Mouse (Mus musculus): ENCODE data around the gene Ehd1. TPM values are rescaled to one million over a fixed set of nuclear protein-coding genes. Genes with fewer than 3 reads are reported as not detected.
"Not testable (repeated sequence)": the region's sequence is repeated elsewhere in the genome, so short reads cannot be mapped to it uniquely, and the experiment has no call there.

Ehd1 gene
- total RNA-seq, 4 experiments from 2014 or later = 24.1 to 29.2 (median 26.5) TPM

DNA sequence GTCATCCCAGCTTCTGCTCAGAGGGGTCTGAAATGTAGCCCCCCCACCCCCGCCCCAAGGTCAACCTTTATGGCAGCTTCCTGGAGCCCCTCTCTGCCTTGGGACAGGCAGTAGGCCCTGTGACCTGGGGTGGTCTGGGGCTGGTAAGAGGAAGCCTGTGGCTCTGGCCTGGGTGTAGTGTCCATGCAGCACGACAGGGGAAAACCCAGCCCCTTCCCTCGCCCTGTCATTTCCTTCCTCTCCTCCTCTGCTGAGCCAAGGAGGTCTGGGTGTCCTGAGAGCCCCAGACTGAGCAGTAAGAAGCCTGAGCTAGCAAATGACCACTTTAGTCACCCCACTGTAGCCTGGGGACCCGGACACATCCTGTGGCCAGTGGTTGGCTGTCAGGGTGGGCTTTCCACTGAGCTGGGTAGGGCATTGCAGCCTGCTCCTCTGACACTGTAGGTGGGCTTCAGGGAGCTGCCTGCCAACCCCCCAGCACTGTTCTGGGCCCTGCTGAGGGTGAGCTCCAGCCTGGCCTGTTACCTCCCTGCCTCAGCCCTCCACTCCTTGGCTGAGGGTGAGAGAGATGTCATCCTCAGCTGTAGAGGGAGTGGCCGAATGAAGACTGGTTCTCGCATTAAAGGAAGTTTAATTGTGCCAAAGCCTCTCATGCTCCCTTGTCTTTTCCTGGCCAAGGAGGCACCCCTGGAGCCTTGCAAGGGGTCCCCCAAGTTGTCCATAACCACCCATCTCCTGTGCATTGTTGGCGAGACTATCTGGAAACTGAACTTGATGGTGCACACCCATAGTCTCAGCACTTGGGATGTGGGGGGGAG lies 23.1 kb downstream of the Ehd1 start:
- no peak for DNase-seq (ENCODE audit: low spot score in 2 of 2)

DNA sequence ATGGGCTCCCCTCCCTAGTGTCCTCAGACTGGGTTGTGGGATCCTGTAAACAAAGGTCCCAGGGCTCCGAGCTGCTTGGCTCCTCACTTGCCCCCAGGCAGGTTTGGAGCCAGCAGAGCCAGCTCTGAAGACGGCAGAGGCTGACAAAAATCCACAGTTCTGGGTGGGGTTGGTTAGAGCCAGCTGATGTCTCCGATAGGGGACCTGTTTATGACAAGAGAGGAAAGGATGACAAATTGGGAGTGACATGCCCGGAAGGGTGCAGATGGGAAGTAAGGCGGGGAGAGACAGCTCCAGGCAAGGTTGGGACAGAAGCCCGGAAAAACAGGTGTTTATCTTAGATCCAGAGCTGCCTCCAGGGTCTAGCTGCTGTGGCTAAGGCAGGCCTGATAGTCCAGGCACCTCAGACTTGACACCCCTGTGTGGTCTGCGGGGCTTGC lies 23.9 kb downstream of the Ehd1 start:
- DNase-seq (ENCODE audit: low spot score in 2 of 2) = no peak

DNA sequence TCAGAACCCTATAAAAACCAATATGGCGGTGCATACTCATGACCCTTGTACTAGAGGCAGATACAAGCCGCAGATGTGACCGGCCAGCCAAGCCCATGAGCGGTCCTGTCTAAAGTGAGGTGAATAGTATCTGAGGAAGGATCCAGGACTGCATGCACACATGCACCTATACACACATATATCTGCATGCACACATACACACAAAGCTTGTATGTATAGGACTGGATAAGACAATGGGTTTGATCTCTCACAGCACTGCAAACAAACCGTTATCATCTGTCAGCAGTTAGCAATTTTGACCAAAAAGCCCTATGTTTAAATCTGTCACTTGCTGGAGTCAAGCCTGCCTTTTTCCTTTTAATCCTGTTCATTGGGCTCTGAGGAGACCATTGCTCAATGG lies 25.6 kb downstream of the Ehd1 start:
- no peak for DNase-seq (ENCODE audit: low spot score in 2 of 2)

DNA sequence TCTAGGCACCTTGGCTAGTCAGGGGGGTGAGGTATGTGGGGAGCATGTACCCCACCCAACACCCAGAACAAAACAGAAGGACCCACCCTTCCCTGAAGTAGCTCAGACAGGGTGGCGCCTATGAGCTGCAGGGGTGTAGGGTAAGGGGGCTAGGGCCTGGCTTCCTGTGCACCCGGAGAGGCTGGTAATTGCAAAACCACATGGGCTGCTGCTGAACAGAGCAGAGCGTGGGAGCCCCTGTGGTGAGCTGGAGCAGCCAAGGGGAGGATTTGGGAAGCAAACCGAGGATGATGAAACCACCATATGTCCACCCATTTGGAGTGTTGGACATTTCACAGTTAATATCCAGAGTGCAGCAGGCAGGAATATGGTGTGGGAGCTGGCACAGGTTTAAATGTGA lies 26.0 kb downstream of the Ehd1 start:
- DNase-seq (ENCODE audit: low spot score in 2 of 2) = peak in 1 of 2 experiments; percentile 46

DNA sequence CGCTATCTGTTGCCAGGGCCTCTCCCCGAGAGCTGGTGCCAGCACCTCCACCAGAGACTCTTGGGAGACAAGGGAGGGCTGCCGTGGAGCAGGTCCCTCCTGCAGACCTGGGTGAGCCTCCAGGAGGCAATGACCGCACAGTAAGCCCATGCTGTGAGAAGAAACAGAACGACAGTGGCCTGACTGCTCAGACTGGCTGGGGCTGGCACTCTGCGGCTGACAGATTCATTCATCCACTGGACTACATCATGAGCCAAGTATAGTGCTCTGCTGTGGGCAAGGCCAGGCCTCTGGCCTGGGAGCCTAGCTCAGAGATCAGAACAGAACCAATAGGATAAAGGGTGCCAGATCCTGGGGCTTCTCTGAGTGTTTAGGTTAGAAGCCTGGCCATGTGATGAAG lies 27.3 kb downstream of the Ehd1 start:
- DNase-seq (ENCODE audit: low spot score in 2 of 2) = no peak

DNA sequence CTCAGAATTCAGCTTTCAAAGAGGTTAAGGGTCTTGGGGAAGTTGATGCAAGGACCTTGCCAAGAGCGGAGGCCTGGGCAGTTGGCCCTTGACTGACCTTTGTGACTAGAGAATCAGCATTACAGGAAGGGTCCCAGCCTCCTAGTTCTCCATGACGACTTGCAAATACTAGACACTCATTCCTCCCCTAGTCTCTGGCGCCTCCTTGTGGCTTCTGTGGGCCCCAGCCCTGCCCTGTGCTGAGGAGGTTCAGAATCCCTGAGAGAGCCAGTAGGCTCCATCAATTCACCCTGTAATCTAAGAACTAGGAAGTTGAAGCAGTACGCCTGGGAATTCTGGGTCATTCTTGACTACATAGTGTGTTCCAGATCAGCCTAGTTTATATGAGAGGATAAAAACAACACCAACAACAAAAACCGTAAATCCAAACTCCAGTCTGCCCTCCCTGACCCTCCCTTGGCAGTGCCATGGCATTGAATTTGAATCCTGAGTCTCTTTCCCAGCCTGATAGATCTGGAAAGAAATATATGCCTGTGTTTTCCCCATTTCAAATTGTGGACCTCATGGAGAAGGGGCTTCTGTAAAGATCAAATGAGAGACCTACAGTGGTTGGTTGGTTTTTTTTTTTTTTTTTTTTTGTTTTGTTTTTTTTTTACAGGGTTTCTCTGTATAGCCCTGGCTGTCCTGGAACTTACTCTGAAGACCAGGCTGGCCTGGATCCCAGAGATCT lies 28.4 kb downstream of the Ehd1 start:
- peak; percentile 82 to 85 for DNase-seq (ENCODE audit: low spot score in 2 of 2)

DNA sequence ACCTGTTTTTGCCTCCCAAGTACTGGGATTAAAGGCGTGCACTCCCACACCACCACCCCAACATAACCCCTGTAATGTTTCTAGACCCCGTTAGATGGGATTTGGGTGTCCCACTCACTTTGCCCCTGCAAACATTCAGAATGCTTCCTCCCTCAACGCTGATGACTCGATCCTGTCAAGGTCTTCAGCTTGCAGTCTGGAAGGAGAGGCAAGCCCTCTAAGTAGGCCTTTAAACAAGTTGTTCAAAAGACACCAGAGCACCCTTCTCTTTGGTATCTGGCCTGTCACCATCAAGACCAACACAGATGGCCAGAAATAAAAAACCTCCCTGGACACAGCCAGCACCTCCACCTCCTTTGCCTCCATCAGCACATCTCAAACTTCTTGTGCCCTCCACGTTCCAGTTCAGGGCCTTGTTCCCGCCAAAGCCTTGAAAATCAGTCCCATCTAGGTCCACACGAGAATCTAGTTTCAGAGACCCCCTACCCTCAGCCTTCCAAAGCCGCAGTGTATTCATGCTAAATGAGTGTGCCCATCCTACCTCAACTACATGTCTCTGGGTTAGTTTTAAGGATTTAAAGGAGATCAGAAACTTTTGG lies 29.1 kb downstream of the Ehd1 start:
- DNase-seq (ENCODE audit: low spot score in 2 of 2) = no peak

DNA sequence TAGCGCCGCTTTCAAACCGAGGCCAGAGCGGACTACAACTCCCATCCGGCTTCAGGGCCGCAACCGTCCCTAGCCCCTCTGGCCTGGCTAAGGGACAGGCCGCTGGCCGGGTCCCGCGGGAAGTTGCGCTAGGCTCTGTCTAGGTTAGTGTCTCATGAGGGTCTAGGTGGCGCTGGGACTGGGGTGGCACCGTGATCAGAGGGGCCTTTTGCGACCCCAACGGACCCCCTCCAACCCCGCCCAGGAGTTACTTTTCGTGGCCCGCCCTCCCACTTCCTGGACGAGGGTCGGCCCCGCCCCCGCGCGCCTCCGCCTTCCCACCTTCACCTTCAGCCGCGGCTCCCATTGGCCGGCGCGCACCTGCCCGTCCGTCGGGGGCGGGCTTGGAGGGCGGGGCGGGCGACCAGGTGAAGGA lies 29.6 kb downstream of the Ehd1 start, which contains the start of gene Cdc42bpg:
TSS of gene Cdc42bpg (plus strand) at position 320 of the 415 bp plus-strand sequence.
- DNase-seq (ENCODE audit: low spot score in 2 of 2) = peak; percentile 73 to 81

DNA sequence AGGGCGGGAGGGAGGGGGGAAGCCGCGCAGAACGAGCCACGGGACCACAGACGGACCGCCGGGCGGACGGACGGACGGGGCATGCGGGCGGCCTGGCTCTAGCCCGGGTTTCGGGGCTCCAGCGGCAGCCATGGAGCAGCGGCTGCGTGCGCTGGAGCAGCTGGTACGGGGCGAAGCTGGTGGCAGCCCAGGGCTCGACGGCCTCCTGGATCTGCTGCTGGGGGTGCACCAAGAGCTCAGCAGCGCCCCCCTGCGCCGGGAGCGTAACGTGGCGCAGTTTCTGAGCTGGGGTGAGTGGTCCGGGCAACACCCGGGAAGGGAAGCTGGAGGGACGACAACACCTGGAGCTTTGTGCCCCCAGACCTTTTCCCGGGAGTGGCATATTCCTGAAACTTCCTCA lies 30.1 kb downstream of the Ehd1 start:
- DNase-seq (ENCODE audit: low spot score in 2 of 2) = peak; percentile 61 to 70

DNA sequence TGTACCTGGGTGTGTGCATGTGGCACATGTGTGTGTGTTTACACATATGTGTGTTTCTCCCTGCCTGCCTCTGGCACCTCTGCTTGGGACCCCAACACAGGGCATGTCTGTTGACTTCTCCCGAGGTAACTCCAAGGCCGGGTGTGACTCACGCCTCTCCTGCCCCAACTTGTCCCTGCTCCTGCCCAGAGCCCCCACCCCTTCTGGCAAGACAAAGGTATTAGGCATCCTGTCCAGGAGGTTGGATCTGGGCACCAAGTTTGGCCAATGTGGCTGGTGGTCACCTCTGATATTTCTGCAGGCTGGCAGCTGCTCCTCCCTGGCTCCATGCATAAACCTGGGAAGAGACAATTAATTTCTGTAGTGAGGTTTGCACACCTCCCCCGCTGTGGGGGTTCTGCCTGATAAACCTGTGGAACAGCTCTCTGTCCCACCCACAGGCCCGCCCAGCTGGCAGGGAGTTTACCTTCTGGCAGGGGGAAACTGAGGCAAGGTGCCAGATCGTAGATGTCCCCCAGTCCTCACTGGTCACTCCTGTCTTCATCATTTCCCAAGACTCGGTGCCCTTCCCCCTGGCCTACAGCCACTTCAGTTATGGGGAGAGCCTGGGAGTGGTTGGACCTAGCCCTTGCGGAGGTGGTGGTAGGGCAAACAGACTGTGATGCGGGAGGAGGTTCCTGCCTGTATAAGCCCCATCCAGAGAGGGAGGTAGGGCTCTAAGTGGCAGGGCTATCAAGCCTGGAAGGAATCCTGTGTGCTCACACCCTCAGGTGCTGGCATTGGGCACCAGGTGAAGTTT lies 31.4 kb downstream of the Ehd1 start:
- DNase-seq (ENCODE audit: low spot score in 2 of 2) = no peak

DNA sequence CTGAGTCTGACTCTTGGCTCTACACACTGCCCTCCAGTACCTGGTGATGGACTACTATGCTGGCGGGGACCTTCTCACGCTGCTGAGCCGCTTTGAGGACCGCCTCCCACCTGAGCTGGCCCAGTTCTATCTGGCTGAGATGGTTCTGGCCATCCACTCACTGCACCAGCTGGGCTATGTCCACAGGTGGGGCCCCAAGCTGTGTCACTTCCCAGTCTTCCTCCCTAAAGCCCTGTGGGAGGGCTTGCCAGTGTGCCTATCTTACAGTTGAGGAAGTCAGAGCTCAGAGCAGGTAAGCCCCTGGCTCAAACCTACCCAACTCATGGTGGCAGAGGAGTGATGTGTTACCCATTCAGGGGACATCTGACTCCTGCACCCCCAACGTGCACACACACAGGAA lies 33.7 kb downstream of the Ehd1 start:
- DNase-seq (ENCODE audit: low spot score in 2 of 2) = no peak

DNA sequence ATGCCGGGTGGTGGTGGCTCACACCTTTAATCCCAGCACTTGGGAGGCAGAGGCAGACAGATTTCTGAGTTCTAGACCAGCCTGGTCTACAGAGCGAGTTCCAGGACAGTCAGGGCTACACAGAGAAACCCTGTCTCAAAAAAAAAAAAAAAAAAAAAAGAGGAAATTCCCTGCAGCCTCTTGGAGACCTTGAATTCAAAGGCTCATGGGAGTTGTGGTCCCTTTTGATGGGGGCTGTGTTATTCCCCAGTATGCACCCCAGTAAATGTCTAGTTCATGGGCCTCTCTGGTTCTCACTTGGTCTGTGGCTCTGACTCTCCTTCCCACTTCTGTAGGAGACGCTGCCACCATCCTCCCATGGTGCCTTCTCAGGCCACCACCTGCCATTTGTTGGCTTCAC lies 35.3 kb downstream of the Ehd1 start:
- not testable (repeated sequence) for DNase-seq (ENCODE audit: low spot score in 2 of 2)

DNA sequence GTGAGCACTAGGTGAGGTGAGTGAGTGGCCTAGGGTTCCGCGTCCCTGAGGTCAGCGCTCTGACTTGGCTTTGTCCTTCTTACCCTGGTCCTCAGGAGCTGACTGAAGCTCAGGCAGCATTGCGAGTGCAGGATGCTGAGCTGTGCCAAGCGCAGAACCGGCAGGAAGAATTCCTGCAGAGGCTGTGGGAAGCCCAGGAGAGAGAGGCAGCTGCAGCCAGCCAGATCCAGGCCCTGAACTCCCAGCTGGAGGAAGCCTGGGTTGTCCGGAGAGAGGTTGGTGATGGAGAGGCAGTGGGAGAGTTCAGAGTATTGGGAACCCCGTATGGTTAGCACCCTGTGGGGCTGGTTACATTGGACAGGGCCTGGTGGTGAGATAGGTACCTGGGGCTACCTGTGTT lies 37.3 kb downstream of the Ehd1 start:
- DNase-seq (ENCODE audit: low spot score in 2 of 2) = no peak

DNA sequence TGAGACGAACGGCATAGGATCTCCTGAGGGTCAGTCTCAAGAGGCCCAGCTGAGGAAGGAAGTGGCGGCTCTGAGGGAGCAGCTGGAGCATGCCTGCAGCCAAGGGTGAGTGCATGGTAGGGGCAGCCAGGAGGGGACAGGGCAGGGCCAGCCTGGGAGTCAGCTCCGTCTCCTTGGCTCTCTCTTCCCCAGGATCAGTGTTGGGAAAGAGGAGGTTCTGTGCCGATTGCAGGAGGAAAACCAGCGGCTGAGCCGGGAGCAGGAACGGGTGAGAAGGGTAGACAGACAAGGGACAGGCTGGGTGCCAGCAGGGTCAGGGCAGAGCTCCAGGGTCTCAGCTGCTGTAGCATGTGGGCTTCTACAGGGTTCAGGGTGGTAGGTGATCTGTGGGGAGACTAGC lies 38.0 kb downstream of the Ehd1 start:
- DNase-seq (ENCODE audit: low spot score in 2 of 2) = no peak

DNA sequence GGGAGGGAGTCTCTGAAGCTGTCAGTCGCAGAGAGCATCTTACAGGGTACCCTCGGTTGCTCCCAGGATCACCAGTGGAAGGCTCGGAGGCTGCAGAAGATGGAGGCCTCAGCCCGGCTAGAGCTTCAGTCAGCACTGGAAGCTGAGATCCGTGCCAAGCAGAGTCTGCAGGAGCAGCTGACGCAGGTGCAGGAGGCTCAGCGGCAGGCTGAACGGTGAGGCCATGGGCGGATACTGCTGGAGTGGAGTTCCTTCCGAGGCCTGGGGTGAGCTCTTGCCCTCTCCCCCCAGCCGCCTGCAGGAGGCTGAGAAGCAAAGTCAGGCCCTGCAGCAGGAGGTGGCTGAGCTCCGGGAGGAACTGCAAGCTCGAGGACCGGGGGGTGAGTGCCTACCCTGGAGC lies 39.0 kb downstream of the Ehd1 start:
- DNase-seq (ENCODE audit: low spot score in 2 of 2) = no peak

DNA sequence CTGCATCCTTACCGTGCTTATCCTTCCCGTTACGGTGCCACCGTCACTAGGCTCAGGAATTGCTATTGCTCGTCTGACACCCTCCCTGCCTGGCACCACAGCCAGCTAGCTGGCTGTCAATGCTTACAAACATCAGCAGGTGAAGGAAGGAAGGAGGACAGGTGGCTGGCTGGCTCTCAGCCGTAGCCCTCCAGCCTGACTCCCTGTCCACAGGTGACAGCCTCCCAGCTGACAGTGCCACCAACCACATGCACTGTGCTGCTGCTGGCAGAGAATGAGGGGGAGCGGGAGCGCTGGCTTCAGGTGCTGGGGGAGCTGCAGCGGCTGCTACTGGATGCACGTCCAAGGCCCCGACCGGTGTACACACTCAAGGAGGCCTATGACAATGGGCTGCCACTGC lies 41.6 kb downstream of the Ehd1 start:
- DNase-seq (ENCODE audit: low spot score in 2 of 2) = no peak

DNA sequence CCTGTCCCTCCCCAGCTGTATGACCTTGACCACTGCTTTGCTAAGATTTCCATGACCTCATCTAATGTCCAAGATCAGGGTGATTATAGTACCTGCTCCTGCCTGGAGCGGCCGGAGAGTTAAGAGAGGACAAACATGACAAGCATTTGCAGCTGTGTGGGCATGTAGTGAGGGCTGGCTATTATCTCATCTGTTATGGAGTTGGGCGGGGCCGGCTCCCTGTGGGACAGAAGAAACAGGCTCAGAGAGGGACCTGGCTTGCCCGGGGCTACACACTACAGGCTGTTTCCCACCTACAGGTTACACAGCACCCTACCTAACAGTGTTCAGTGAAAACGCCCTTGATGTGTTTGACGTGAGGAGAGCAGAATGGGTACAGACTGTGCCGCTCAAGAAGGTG lies 44.8 kb downstream of the Ehd1 start:
- DNase-seq (ENCODE audit: low spot score in 2 of 2) = no peak

DNA sequence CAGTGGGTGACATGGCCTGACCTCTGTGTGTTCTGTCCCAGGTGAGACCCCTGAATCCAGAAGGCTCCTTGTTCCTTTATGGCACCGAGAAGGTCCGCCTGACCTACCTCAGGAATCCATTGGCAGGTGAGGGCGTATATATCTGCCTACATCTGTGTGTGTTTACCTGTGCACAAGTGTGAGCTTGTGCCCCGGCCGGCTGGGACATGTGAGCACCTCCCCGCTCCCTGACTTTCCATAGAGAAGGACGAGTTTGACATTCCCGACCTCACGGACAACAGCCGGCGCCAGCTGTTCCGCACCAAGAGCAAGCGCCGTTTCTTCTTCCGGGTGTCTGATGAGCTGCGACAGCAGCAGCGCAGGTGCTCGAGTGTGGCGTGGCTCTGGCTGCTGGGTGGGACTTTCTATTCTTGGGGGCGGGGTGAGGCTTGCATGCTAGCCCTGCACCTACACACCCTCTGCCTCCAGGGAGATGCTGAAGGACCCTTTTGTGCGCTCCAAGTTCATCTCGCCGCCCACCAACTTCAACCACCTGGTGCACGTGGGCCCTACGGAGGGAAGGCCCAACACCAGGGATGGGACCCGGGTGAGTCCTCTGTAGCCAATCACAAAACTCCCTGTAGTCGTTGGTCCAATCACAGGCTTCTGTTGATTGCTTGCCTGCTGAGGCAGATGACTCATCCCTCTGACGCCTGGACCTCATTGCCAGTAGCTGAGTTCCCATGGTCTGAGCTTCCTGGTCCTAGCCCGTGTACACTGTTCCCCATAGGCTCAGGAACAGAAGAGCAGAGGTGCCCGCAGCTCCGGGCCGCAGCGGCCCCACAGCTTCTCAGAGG lies 45.5 kb downstream of the Ehd1 start:
- DNase-seq (ENCODE audit: low spot score in 2 of 2) = no peak

DNA sequence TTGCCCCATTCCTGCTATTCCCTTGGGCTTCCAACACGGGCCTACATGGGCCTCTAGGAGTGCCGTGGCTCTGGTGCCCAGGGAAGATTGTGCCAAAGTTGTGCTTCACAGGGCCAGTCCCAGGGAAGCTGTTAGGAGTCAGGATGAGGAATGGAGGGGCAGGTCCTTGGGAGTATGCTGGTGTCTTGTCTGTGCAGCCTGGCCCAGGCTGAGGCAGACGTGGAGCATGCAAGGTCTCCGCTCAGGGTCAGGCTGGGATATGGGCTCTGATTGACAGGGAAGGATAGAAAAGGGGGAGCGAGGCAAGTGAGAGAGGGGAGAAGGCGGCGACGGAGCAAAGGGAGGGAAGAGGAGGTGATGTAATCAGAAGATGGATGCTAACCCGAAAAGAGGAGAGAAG lies 48.2 kb downstream of the Ehd1 start:
- no peak for DNase-seq (ENCODE audit: low spot score in 2 of 2)

DNA sequence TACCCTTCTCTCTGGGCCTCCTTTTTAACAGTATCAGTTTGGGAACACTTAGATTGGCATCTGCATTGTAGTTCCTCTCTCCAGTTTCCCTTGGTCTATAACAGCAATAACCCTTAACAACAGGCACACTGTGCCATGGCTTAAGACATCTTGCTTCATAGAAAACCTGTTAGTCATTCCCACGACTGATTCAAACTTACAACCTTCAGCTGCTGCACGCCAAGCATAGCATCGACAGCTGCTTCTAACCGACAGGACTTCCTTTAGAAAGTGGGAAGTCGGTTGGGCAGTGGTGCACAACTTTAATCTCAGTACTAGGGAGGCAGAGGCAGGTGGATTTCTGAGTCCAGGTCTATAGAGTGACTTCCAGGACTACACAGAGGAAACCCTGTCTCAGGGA lies 54.7 kb downstream of the Ehd1 start:
- DNase-seq (ENCODE audit: low spot score in 2 of 2) = no peak
